Mouse (Mus musculus) 3134 (cell line): ENCODE data around the gene Aasdhppt.

Experiments
- DNase-seq: peaks from one replicate; pipeline ENCODE4 v3.0.0-alpha.2; 2011; ENCODE audit warnings: low spot score; ENCODE audit not compliant: insufficient read length; ENCODE audit errors: extremely low read depth

Aasdhppt gene

GRCm38 (mm10) chr9:4309351-4310085, at the start of gene Aasdhppt, which contains the start of gene Kbtbd3:
Aasdhppt (minus strand) TSS chr9:4309471.
Kbtbd3 (plus strand) TSS chr9:4309833.
- peak; percentile 99 for DNase-seq

- no peak for DNase-seq
Observed at GRCm38 (mm10) chr9:4353163-4353562, 43.9 kb upstream of the Aasdhppt start.

DNA sequence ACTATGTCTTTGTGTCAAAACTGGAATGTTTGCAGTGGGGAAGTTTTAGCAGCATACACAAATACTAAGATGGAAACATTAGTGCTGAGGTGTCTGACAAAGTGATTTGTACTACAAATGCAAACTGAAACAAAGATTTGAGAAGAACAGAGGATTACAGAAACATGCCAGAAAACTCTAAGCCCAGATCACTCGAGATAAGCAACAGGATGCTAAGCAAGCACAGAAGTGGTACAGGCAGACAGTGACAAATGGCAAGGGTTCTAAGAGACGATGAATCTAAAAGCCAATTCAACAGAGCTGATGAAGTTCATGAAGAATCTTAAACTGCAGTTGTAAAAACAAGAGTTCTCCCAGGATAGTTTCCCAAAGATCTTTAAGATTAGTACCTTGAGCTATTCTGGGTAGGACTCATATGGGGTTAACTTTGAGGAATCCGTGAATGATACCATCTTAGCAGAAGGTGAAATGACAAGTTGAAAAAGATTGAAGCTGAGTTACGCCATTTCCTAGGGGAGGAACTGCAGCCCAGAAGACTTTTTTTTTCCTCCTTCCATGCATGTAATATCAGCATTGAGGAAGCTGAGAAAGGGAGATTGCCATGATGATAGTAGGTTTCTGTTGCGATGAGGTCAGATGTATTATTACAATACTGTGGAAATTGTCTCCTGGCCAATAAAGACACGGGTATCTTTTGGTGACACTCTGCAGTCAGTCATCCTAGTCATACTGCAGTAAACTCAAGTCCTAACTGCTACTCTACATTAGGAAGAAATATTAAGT, 9.9 kb upstream of the Aasdhppt start:
- DNase-seq, result no peak

DNA sequence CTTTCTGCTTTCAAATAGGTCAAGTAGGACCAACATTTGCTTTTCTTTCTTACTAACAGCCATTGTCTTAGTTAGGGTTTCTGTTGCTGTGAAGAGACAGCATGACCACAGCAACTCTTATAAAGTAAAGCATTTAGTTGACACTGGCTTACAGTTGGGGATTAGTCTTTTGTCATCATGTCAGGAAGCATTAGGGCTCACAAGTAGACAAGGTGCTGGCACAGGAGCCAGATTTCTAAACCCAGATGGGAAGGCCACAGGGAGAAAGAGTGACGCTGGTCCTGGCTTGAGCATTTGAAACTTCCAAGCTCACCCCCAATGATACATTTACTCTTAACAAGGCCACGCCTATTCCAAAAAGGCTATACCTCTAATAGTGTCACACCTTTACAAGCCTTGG, 6.5 kb upstream of the Aasdhppt start:
- no peak for DNase-seq

DNA sequence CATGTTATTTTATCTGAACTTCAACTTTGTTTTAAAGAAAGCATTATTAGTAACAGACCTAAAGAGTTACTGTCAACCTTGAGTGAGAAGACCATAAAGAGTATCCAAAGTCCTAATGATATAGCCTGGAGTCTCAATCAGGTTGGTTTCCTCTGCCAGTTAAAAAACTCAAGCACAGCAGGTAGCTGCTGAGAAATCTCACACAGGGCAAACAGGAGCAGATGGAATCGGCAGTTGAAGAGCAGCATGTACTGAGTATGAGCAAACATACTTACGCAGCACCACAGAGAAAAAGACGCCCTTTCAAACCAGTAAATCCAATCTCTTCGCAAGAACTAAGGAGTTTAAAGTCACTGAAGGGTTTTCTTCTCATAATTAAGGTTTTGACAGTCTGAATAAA, 4.7 kb upstream of the Aasdhppt start:
- DNase-seq, result no peak

GRCm38 (mm10) chr9:4311162-4311561, 1.9 kb upstream of the Aasdhppt start:
- DNase-seq, result peak; percentile 3

DNA sequence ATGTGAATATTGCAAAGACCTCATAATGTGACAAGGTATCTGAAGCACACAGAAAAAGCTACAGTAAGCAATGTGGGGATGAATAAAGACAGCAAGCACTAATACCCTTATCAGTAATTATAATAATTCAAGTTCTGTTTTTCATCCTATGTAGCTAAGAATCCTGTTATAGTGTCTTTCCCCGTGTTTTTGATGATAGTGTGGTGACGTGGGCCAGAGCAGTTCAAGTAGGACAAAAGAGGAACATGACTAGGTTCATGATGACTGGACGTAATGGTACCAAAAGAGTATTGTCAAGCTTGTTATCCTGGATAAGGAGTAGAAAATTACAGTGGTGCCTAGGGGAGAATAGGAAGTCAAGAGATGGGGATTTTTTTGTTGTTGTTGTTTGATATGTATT, 1.4 kb upstream of the Aasdhppt start:
- no peak for DNase-seq

- DNase-seq, result peak; percentile 2
Observed at GRCm38 (mm10) chr9:4308628-4309350, 482 bp downstream of the Aasdhppt start.

DNA sequence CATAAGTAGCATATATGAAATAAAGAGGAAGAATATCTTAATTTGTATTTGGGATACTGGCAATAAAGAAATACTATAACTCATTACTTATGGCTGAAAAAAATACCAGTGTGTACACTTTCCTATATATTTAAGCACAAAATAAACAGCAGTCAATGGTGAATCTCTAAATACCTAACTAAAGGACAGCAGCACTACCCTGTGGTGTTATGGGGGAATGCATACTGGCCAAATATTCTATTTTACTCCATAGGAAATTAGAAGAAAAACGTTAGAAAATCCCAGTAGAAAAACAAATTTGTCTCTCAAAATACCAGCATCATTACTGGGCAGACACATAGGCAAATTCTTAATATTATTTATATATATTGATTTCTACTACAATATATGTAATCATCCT, 4.4 kb downstream of the Aasdhppt start:
- no peak for DNase-seq

DNA sequence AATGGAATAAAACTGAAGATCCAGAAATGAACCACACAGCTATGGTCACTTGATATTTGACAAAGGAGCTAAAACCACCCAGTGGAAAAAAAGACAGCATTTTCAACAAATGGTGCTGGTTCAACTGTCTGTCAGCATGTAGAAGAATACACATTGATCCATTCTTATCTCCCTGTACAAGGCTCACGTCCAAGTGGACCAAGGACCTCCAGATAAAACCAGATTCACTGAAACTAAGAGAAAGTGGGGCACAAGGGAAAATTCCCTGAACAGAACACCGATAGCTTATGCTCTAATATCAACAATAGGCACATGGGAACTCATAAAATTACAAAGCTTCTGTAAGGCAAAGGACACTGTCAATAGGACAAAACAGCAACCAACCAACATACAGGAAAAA, 8.8 kb downstream of the Aasdhppt start:
- no peak for DNase-seq

DNA sequence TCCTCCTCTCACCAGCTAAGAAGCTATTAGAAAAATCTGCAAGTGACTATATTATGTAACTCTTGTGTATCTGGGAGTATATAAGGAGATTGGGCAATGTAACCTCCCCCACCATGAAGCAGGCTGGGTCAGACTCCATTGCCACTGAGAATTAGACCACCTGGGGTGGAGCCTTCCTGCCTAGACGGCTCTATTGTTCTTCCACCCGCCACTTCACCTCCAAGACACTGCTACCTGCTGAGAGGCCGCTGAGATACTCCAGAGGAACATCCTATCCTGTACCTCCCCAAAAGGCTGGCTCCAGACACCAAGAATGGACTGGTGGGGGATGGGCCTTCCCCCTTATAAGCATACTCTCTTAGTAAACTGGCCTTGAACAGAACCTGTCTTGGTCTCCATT, 25.4 kb downstream of the Aasdhppt start:
- no peak for DNase-seq

DNA sequence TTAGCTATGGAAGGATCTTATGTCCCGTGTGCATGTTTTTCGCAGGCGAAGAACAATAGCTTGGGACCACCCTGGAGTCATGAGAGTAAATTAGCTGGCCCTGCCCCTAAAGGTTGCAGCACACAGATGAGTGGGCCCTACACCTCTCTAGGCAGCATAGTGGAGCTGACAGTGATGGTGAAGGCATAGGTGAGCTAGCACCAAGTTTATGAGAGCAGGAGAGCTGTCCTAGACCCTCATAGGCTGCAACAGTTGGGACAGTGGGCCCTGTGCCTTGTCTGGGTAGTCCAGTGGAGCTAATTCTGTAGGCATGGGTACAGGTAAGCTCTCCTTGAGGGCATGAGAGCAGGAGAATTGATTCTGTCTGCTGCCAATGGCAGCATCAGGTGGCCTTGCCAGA, 42.4 kb downstream of the Aasdhppt start:
- no peak for DNase-seq

- no peak for DNase-seq
Observed at GRCm38 (mm10) chr9:4260746-4261090, 48.6 kb downstream of the Aasdhppt start.

DNA sequence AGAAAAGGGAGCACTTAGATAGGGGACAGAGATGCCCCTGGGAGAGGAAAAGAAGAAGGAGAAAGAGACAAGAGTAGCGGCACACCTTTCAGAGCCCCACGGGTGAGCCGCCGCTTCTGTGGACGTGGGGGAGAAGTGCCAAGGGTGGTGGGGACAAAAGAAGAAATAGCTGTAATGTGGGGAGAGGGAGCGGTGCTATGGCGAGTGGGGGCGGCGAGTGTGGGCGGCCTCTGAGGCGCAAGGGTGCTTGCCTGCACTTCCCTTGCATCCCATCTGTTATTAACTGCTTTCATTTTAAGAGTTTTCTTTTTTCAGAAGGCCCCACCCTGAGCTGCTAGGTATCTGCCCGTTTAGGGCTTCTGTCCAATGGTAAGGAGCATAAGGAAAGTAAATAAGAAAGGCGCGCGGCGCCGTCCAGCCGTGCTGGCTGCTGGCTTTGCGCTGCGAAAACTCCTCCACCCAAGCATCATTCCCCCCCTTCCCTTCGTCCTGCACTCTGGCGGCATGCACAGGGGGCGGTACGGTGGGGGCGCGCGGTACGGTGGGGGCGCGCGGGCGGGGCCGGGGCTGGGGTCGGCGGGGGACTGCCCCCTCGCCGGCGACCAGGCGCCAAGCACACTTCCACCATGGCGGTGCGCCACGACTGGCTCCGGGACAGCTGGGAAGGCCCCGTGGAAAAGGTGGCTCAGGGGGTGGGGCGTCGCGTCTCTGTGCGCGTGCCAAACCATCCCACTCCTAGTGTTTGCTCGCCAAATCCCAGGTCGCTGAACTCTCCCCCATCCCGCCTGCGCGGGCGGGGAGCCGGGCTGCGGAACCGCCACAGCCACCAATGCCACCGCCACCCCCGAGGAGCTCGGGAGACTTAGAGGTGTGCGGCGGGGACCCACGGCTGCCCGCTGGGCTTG, 49.2 kb downstream of the Aasdhppt start:
- DNase-seq, result peak; percentile 37

- no peak for DNase-seq
Observed at GRCm38 (mm10) chr9:4259074-4259473, 50.2 kb downstream of the Aasdhppt start.
